Mouse (Mus musculus) brain, embryonic 18.5 days (tissue): ENCODE data around the gene Aig1.

ENCODE experiments used
- DNase-seq: peaks from one replicate; pipeline ENCODE4 v3.0.0-alpha.2; 2012; ENCODE audit warnings: low read depth, low spot score

Gene Aig1

DNA sequence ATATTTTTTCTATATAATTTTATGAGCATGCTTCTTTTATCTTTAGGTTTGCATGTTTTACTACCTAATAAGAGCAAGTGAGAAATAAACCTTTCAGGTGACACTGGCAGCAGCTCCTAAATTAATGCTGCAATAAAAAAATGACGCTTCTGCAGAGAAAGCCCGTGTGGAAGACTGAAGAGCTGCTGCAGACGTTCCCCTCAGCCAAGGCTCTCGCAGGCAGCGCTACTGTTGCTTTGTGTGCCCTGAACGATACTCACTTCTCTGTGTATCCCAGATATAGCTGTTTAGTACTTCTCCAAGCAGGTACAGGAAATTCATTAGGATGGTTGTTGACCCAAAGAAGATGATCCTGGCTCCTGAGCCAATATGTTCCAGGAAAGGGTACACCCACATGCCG lies 215.5 kb downstream of the Aig1 start:
- DNase-seq = no peak

DNA sequence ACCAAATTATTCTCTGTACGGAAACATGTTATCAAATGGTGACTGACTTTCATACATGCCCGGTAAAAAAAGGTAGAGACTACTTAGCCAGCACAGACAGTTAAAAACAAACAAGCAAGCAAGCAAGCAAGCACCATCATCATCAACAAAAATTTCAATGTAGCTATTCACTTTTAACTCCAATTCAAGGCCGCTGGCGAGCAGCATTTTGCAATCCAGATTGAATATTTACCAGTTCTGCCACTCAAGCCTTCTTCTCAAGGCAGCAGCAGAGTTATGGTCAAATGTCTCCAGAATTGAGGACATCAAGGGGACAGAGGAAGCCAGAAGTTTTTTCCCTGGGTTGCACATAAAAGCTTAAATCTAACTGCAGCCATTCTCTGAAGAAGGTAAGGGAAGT lies 216.7 kb downstream of the Aig1 start:
- no peak for DNase-seq

DNA sequence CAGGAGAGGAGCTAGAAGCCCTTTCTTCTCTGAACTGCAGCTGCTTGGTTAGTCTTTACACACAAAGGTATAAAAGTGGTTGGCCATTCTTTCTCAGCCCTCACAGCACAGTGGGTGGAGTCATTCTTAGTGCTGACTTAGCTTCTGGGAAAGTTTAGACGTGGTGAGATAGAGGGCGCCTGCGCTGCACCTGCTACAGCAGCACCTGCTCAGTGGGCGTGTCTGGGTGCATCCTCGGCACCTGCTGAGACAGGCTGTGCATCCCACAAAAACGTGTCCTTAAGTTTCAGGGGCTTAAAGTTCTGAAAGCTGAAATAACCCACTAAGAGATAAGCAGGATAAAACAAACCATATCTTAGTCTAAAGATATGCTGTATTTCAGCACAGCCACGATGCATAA lies 227.0 kb downstream of the Aig1 start:
- no peak for DNase-seq

DNA sequence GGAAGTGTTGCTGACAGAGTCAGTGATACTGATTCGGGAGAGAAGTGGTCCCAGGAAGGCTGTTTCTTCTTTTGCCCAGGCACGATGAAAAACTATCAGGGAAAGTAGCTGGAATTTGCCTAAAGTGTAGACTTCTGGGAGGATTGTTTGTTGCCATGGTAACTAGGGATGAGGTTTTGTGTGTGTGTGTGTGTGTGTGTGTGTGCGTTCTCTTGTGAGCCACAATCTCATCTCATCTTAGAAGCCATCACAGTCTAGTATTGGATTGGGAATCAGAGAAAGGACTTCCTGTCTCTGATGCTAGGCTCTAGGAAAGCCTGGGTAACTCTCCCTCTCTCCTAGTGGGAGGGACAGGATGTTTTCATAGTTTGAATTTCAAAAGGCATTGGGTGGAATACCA lies 237.0 kb downstream of the Aig1 start:
- peak; percentile 14 for DNase-seq

DNA sequence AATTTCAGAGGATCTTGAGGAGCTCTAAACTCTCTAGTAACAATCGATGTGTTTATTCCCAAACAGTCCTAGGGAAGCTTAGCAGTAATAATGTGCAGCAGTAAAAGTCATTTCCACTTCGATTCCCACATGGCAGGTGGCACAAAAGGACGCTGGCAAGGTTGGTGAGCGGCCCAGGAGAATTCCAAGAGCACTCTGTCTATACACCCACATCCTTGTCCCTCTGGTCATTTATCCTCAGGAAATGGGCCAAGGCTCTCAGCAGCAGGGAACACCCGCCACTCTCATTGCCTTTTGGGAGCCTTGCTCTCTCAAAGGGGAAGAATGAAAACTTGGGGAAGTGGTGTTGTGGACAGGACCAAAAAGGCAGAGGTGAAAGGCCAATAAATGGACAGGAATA lies 245.0 kb downstream of the Aig1 start:
- DNase-seq = no peak

DNA sequence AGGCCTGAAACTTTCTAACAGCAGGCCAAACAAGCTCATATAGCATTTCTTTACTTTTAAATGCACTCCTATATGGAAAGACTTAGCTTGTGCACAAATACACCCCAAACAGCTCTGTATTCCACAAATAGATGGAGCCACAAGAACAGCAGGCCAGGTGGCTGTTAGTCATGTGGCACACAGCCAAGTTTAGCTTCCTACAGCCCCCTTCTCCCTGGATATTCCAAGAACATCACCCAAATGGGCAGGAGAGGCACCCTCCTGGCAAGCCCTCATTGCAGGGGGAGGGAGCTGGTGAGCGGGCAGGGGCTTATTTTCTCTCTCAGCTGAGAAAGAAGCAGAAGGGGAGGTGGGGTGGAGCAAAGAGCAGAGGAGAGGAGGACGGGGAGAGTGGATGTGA lies 267.9 kb downstream of the Aig1 start:
- no peak for DNase-seq

DNA sequence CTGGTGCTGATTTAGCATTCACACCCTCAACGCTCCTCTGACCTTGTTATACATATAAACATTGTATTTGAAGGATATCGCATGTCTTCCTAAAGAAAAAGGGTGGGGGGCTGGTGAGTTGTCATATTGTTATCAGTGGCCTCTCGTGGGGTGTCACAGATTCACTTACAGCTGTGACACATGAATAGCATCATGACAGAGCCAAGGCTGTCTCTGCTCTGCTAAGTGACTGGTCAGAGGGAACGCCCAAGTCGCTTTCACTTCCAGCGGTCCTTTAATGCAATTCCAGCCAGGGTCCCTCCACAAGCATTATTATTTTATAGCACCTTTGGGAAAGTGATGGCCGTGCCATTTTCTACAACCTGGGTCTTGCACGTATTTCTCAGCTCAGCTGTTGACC lies 271.3 kb downstream of the Aig1 start:
- no peak for DNase-seq
